Mouse (Mus musculus) cerebellum, adult 18-20 months (tissue): ENCODE results near the gene Pgap2.
A peak's percentile ranks its signal among the peaks of the same experiment; 100 is the strongest.

ENCODE experiments used
- DNase-seq, 2 experiments: peaks; one replicate each; pipeline ENCODE4 v3.0.0; 2021

The Pgap2 gene

DNA sequence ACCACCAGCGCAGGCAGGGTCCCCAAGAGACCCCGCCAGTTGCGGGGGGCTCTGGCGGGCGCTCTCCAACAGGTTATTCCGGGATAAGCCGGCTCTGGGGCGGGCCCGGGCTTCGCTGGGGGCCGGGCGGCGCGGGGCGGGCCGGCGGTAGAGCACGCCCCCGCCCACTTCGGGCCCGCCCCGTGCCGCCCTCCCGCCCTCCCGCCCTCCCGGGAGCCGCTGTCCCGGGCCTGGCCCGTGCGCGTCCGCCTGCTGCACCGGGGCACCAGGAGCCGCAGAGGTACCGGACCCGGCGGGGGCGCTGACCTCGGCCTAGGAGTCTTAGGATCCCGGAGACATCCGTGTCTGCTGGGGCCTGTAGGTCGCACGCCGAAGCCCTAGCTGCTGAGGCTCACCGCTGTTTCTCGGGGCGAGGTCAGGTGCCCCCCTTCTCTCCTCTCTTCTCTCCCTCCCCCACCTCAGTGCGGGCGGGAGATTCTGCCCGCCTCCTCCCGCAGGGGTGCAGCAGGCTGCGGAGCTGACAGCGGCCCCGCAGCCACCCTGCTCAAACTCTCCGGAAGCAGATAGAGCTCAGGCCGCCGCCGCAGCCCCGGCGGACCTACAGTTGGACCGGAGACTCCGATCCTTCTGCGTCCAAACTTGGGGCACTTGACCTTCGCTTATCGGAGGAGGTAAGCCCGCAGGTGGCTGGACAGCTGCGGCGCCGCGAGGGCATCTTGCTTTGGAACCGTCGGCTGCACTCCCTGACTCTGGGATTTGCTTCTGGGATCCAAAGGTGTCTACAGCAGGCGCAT is 57.8 kb downstream of the Pgap2 start, which contains the start of gene Stim1:
Gene Stim1 (plus strand): TSS at position 206 of the 794 bp plus-strand sequence.
- peak; percentile 68 to 83 for DNase-seq

- no peak for DNase-seq
These were observed 58.4 kb downstream of the Pgap2 start for GRCm38 (mm10) chr7:102268395-102268748.

DNA sequence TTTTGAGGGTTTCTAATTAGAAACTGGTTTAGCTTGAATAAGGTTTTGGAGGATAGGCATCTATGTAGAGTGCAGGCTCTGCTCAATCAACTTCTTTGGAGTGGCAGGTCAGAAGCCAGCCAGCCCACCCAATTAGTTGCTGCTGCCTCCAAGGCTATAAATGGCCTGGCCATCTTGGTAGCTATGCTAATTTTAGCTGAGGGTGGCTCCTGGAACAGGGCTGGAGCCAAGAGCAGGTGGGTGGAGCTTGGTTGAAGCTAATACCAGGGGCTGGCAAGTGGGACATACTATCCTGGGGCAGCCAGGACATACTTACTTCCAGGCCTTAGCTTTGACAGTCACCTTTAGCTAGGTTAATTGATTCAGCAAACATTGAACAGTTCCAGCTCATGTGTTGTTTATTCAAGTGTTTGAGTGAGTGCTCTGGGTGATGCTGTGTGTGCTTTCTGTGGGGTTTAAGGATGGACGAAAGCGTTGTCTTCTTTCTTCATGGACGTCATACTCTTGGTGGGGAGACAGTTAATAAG is 62.5 kb downstream of the Pgap2 start:
- DNase-seq, result no peak

- DNase-seq, result no peak
These were observed 71.4 kb downstream of the Pgap2 start for GRCm38 (mm10) chr7:102281403-102281802.

GRCm38 (mm10) chr7:102282261-102282660 is 72.3 kb downstream of the Pgap2 start:
- DNase-seq, result no peak
